Mouse (Mus musculus) cortical plate, adult 2 months (tissue): Measurements from ENCODE around the gene BC024978. TPM values are rescaled to one million over a fixed set of nuclear protein-coding genes. Genes with fewer than 3 reads are reported as not detected.

Experiments used
- H3K27ac ChIP-seq: fragments of 200-500 bp; 2 replicates; pipeline ENCODE4 v1.5.1; 2012; ENCODE audit warnings: low read length, control low read depth, inconsistent platforms; ENCODE audit not compliant: insufficient read depth
- H3K4me1 ChIP-seq: fragments of 200-500 bp; 2 replicates; pipeline ENCODE4 v1.6.1; 2011; ENCODE audit warnings: low read length; ENCODE audit not compliant: control insufficient read depth, insufficient read depth
- H3K4me3 ChIP-seq: fragments of 200-500 bp; 2 replicates; pipeline ENCODE4 v1.5.1; 2011; ENCODE audit warnings: mild to moderate bottlenecking, low read length, control low read depth; ENCODE audit not compliant: insufficient read depth
- CTCF ChIP-seq: fragments of 200-500 bp; IDR thresholded peaks from 2 replicates; pipeline ENCODE4 v1.5.1; 2011; ENCODE audit warnings: mild to moderate bottlenecking, control low read depth, low read length; ENCODE audit not compliant: insufficient read depth; ENCODE audit errors: extremely low read depth
- POLR2A ChIP-seq: fragments of 200-500 bp; IDR thresholded peaks from 2 replicates; pipeline ENCODE4 v1.6.1; 2011; ENCODE audit warnings: mild to moderate bottlenecking, low read length, control low read depth; ENCODE audit not compliant: insufficient read depth; ENCODE audit errors: extremely low read depth
- polyA plus RNA-seq: library from polyadenylated mRNA; depleted of rRNA; stranded (reverse); fragments of >200 nt; gene quantifications from 2 replicates; pipeline ENCODE4 v1.2.3, GENCODE M21; 2012

The BC024978 gene
- polyA plus RNA-seq, 1 experiment = 14.9 TPM

DNA sequence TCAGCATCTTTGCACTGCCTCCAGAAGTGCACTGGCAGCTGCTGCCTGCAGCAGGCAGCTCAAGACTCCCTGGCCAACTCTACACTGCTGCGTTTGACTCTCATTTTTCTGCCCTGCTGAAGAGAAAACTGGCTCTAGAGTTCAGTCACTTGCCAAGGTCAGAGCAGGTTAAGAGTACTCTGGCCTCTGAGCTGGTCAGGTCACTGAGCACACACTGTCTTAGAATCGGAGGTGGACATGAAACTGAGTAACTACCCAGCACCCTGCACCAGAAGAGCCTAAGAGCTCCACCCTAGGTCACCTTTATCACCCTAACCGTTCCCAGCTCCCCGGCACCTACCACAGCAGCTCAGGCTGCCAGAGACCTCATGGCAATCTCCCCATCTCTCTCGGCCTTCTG lies 9.6 kb upstream of the BC024978 start:
- TF ChIP-seq POLR2A = no peak
- no peak for TF ChIP-seq CTCF
- no peak overlapping the region for H3K27ac ChIP-seq
- no peaks in the 10 kb centered on the region for H3K4me1 ChIP-seq
- H3K4me3 ChIP-seq = no peak overlapping the region

DNA sequence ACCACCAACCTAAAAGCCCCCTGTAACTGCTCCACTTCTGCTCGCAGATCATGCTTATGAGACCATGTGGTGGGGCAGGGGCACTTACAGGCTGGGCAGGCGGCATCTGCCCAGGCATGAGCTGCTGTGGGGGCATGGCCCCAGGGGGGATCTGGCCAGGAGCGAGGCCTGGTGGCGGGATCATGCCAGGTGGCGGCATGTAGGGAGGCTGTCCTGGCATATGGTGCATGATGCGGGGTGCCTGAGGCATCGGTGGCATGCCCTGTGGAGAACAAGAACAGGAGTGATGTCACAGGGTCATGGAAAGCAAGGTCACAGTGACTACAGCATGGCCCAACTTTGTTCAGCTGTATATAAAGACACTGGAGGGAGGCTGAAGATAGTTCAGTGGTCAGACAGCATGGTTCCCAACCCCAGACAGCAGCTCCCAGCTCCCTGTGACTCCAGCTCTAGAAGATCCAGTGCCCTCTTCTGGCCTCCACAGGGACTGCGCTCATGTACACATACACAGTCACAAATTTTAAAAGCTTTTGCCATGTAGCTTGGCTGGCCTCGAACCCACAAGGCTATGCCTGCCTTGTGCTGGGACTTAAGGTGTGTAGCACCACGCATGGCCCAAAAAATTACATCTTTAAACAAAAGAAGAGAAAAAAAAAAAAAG lies 6.2 kb upstream of the BC024978 start:
- Histone ChIP-seq H3K27ac (no peak overlapping the region), H3K4me3 (no peak overlapping the region), H3K4me1 (peaks cover 5% of the 10 kb centered on the region)
- TF ChIP-seq CTCF (no peak), POLR2A (no peak)

DNA sequence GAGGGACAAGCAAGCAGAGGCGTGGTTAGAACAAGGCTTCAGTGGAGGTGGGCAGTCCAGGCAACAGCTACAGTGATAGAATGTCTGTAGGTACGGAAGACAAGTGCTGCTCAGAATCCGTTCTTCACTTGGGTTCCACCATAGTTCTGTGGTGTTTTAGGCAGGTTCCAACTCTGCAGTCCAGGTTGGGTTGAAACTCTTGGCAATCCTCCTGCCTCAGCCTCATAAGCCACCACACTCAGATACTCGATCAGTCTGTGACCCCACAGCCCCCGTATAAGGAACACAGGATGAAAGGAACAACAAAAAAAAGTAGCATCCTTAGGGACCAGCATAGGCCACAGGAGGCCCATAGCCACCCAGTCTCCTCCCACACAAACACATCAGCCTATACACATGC lies 3.1 kb upstream of the BC024978 start:
- Histone ChIP-seq H3K4me3 (no peak overlapping the region), H3K4me1 (peaks cover 9% of the 10 kb centered on the region), H3K27ac (no peak overlapping the region)
- TF ChIP-seq CTCF (no peak), POLR2A (no peak)

DNA sequence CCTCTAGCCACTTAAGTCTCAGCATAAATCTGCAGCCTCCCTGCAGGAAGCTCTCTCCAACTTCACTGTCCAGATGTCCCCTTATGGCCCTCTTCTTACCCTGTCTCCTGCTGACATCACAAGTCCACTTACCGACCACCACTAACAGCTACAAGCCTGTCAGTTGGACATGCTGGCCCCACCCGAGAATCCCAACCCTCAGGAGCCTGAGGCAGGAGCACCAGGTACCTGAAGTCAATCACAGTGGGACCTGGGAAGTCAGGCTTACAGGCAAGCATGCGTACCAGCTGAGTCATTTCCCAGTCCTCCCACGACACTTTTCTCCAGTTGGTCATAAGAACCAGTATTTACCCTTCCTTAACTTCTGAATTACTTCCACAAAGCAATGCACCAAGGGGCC lies 1.9 kb upstream of the BC024978 start:
- H3K27ac ChIP-seq = no peak overlapping the region
- no peak overlapping the region for H3K4me3 ChIP-seq
- peaks cover 9% of the 10 kb centered on the region for H3K4me1 ChIP-seq
- TF ChIP-seq CTCF (no peak), POLR2A (no peak)

DNA sequence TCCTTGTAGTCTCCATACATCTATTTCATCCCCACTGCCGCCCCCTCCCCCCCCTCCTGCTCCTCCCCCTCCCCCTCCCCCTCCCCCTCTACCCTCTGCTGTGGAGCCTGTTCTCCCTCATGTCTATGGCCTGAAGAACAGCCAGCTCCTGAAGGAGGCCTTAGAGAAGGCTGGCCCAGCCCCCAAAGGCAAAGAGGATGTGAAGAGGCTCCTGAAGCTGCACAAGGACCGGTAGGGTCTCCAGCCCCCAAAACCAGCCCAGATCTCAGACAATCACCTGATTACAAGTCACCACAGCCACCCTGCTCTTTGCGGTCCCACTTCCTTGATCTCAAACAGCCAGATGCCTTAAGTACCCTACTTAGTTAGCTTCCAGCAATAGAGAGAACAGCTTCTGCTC lies 1.6 kb downstream of the BC024978 start:
- no peak for TF ChIP-seq CTCF
- no peak for TF ChIP-seq POLR2A
- H3K4me3 ChIP-seq = no peak overlapping the region
- no peak overlapping the region for H3K27ac ChIP-seq

DNA sequence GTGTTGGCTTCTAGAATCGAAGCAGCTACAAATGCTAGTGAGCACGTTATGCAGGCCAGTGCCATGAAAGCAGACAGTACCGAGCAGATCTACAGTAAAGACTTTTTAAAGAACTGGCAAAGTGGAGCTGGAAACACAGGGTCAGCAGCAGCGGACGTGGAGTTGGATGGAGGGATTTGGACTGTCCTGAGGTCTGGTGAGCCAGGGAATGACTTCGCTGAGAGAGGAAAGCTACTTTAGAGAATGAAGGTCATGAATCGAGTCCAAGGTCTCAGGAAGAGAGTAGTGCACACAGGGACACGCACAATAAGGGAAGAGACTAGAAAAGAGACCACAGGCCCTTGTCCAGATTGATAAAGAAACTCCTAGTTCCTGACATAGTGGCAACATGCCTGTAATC lies 2.1 kb downstream of the BC024978 start:
- TF ChIP-seq CTCF (no peak), POLR2A (no peak)
- Histone ChIP-seq H3K4me3 (no peak overlapping the region), H3K27ac (no peak overlapping the region), H3K4me1 (peaks cover 9% of the 10 kb centered on the region)

More for the DNA sequence above, 1.6 kb downstream of the BC024978 start:
- peaks cover 9% of the 10 kb centered on the region for H3K4me1 ChIP-seq

DNA sequence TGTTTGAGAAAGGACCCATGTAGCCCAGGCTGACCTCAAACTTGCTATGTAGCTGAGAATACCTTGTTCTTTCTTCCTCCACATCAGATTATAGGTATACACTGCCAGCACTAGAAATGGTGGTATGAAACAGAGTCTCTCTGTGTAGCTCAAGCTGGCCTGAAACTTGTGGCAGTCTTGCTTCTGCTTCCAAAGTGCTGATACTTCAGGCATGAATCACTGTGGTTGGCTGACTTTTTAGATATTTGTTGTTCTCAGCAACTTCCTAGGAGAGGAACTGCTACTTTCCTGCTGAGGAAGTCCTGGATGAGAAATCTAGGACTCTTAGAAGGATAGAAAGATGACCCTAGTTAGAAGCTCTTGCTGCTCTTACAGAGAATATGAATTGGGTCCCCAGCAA lies 2.8 kb downstream of the BC024978 start:
- TF ChIP-seq CTCF (no peak), POLR2A (no peak)
- H3K4me1 ChIP-seq = peaks cover 9% of the 10 kb centered on the region
- H3K27ac ChIP-seq = no peak overlapping the region
- H3K4me3 ChIP-seq = no peak overlapping the region

DNA sequence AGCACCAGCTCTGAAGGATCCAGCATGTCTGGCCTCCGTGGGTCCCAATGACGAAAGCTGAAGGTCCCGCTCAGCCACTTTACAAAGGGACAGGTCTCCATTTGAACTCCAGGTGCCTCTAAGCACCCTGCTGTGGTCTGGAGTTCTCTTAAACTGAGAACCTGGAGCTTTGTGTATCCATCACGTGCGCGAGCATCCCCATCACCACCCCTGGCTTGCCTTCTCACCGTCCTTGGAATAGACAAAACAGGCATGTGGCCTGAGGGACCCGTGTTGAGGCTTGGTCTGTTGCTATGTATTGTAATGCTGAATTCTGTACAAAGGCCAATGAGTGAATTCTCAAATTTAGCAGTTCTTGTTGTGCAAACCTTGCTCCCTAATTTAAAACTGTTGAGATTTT lies 3.2 kb downstream of the BC024978 start:
- peaks cover 6% of the 10 kb centered on the region; the same call in 1 of the 2 replicates for H3K4me1 ChIP-seq
- TF ChIP-seq CTCF (no peak), POLR2A (no peak)
- no peak overlapping the region for H3K27ac ChIP-seq
- H3K4me3 ChIP-seq = no peak overlapping the region

DNA sequence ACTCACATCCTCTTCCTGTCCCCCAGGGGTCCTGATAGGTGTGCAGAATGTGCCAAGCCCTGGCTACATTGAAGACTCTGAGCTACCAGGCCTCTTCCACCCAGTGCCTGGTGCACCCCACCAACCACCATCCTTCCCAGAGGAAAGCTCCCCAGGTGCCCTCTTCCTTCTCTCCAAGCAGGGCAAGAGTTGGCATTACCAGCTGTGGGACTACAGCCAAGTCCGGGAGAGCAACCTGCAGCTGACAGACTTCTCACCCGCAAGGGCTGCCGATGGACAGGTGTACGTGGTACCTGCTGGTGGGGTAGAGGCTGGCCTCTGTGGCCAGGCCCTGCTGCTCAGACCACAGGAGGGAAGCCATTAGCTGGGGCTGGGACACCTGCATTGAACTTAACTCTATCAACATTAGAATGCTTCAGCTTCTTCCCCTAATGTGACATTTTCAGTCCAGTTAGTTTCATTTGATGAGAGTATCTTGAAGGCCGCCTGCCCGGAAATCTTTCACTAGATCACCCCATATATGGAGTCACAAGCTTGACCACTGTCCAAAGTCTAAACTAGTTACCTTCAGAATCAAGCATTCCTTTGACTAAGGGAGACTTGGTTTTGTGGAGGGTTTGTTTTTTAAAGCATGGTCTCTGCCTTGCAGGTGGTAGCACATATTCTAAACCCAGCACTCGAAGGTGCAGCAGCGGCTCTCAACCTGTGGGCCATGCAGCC lies 8.3 kb downstream of the BC024978 start:
- TF ChIP-seq CTCF (no peak), POLR2A (no peak)
- no peak overlapping the region for H3K4me3 ChIP-seq

DNA sequence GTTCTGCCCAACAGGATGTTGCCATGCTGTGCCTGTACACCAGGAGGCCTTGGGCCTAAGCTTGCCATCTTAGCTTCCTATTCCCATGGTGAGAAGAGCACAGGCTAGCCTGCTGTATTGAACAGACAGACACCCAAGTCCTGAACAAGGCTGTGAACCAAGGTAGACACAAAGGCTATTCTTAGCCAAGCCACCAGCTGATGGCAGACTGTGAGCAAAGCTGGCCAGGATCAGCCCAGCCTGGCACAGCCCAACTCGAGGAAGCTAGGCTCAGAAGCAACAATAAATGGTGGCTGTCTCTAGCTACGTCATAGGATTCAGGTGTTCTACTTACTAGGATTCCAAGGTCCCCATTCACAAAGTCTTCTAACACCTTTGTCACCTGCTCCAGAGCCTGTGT lies 17.0 kb downstream of the BC024978 start:
- Histone ChIP-seq H3K4me3 (no peak overlapping the region), H3K4me1 (no peaks in the 10 kb centered on the region), H3K27ac (no peak overlapping the region)
- TF ChIP-seq POLR2A (no peak), CTCF (no peak)

More for the DNA sequence above, 8.3 kb downstream of the BC024978 start:
- Histone ChIP-seq H3K27ac (no peak overlapping the region), H3K4me1 (no peaks in the 10 kb centered on the region)

DNA sequence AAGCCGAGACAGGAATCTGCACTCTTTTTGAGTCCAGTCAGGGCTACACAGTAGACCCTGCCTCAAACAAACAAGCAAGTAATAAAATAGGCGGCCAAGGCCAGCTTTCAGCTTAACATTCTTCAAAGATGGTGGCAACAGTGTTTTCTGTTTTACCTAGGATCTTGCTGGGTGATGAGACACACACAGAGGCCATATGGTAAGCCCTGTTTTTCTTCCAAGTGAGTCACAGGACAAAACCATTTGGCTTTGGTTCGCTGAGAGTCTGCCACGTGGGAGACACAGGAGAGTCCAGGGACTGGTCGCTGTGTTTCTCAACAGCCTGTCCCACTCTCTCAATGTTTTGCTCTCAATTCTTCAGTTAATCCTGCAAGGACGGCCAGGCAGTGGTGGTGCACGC lies 23.0 kb downstream of the BC024978 start:
- H3K4me3 ChIP-seq = no peak overlapping the region
- no peak overlapping the region for H3K27ac ChIP-seq

More for the DNA sequence above, 23.0 kb downstream of the BC024978 start:
- TF ChIP-seq POLR2A (no peak), CTCF (no peak)
- no peaks in the 10 kb centered on the region for H3K4me1 ChIP-seq
